Mouse (Mus musculus) adrenal gland, adult 8-10 months (tissue): ENCODE measurements around the gene Got2. TPM values are rescaled to one million over a fixed set of nuclear protein-coding genes. Genes with fewer than 3 reads are reported as not detected.

Experiments
- DNase-seq: peaks from one replicate; pipeline ENCODE4 v3.0.0; 2022
- total RNA-seq, 4 experiments: library from RNA; stranded (reverse); gene quantifications; 2 replicates each; pipeline ENCODE4 v1.2.4; 2022

Got2 gene
- 100 to 1,000 TPM; 137 to 150 (median 143) TPM for total RNA-seq

DNA sequence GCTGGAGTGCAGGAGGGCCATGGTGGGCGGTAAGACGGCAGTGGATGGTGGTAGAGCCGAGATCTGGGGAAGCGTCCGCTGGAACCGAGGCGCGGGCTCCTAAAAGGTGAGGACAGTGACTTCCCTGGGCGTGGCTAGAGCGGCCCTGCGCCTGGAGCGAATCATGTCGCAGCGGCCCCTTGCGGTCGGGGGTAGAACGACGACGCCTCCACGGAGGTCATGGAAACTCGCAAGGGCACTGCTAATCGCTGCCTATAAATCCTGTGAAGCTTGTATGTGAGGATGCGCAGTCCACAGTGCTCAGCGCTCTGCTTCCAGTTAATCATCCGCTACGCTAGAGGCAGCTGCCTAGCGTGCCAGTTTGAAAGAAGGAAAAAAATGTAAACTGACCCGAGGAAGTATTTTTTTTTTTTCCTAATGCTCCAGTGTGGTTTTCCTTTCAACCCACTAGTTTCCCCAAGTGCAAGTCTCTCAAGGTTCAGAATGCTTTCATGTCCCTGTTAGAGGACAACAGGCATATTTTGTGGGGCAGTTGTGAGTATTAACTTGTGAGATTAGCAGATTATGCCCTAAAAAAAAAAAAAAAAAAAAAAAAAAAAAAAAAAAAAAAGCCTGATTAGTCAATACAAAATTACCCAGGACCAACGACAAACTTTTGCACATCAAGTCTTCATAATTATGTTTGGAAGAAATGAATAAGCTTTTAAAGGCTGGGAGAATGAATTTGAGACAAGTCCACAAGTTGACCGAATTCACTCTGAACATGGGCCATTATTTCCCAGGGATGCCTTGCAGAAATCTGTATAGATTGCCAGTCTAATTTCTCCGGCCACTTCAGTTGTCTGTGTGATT lies at the start of gene Got2:
Gene Got2, minus strand, starts transcription at position 263 of the 852 bp plus-strand sequence.
- DNase-seq: peak; percentile 87

- DNase-seq: no peak
These were observed 44.5 kb upstream of the Got2 start for GRCm38 (mm10) chr8:95932841-95933240.

DNA sequence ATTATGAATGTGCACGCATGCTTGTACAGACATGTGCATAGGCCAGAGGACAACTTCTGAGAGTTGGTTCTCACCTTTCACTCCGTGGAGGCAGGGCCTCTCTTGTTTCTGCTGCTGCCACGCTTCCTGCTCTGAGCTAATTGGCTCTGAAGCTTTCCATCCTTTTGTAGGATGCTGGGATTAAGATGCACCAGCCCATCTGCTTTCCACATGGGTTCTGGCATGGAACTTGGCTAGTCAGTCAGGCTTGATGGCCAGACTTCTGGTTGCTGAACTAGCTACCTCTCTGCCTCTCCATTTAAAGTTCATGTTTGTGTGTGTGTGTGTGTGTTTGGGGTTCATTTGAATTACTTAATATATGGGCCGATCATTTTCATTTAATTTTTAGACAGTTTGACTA lies 41.5 kb upstream of the Got2 start:
- no peak for DNase-seq

- DNase-seq: peak; percentile 4
These were observed 27.8 kb upstream of the Got2 start for GRCm38 (mm10) chr8:95916106-95916505.

DNA sequence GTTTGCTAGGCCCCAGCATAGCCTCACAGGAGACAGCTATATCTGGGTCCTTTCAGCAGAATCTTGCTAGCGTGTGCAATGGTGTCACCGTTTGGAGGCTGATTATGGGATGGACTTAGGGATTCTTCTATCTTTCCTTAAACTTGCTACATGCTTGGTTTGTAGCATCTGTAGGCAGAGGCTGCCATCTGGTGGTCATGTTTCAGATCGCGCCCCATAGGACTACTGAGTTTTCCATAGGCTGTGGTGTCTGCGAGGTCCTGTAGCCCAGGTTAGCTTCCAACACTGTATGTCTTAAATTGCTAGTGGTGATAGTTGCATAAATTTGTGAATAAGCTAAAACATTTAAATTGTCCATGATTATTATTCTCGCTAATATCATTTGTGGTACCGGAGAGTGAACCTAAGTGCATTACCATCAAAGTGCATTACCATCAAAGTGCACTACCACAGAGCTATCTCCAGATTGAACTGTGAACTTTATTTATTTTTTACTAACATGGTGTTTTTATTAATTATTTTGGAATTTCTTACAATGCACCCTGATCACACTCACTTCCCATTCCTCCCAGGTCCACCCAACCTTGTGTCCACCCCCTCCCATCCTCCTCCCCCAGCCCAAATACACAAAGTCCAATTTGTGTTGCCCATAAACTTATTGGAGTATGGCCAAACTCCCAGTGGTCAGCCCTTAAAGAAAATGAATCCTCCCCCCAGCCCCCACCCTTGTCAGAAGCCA lies 26.7 kb upstream of the Got2 start:
- peak; percentile 43 for DNase-seq

- DNase-seq: no peak
These were observed 22.9 kb upstream of the Got2 start for GRCm38 (mm10) chr8:95911240-95911639.

DNA sequence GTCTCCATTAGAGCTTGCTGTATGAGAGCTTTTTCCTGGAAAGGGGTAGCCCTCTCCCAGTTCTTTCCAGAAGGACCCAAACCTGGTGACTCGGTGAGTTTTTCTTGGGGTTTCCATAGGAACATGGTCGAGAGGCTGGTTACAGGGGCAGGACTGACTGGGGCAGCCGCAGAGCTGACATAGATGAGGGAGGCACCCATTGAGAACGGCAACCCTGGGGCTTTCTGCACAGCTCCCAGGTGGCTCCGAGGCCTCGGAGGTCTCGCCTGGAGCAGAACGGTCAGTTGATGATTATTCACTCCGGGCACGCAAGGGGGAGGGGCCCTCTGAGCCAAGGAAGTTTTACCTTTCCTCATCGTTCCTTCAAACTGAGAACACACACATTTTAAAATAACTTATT lies 19.5 kb upstream of the Got2 start:
- no peak for DNase-seq

DNA sequence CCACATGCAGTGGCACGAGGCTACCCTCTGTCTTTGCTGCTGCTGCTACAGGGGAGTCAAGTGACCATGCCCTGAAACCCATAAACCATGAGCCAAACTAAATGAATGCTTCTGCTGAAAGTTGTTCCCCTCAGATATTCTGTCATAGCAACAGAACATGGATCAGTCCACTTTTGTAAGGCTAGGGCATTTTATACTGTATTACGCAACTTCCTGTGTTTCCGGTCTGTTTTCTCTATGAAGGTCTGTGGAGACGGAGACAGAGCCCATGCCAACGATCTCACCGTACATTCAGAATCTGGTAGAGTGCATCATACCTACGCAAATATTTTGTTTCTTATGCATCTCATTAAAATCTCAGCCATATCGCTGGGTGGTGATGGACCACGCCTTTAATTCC lies 18.4 kb upstream of the Got2 start:
- DNase-seq: no peak

GRCm38 (mm10) chr8:95901864-95902263 lies 13.5 kb upstream of the Got2 start:
- DNase-seq: no peak

DNA sequence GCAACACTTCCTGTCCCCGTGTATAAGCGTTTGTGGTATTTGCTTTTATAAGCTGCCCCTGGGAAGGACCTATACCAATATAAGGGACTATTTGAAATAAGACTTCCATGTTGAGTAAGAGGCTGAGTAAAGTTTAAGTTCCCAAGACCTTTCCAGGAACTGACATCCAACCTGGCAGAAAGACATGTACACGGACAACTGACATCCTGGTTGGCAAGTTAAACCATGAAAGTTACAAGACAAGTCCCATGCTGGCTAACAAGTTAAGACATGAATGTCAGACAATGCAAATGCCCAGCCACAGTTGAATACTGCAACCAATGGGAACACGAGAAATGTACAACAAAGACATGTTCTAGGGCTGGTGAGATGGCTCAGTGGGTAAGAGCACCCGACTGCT lies 5.4 kb upstream of the Got2 start:
- no peak for DNase-seq

GRCm38 (mm10) chr8:95887578-95888284 lies 616 bp downstream of the Got2 start:
- peak; percentile 70 for DNase-seq

DNA sequence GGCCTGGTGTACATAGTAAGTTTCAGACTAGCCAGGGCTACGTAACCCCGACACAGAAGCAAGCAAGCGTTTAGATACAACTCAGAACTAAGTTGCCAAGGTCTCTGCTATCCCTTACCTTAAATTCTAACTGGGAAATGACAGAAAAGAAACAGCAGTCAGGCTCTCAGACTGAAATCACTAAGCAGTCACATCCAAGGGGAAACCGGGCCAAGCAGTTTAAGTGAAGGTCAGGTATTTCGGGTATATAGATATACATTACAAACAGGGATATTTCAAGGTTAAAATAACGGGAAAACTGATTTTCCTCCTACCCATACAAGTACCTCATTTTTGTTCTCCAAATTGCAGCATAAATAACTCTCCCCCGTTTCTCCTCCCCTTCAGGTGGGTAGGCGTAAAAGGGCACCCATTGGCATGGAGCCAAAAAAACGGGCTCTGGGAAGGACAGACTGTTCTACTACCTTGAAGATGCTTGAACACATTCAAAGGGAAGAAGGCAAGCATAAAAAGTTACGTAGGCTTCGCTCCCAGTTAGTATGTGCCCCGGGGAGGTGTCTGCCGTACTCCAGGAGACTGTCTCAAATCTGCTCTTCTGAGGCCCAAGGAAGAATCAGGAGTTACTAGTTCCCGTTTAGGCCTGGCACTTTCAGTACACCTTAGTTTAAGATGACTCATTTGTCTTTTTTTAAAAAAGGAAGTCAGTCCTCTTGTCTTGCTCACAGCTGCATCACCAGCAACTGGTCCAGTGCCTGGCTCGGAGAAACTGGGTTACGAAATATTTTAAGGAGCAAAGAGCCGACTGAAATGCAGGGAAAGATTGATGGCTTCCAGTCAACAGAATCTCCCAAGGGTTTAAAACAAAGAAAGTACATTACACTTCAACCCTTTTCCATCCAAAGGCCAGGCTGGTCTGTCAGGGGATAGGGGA lies 1.4 kb downstream of the Got2 start:
- peak; percentile 41 for DNase-seq

DNA sequence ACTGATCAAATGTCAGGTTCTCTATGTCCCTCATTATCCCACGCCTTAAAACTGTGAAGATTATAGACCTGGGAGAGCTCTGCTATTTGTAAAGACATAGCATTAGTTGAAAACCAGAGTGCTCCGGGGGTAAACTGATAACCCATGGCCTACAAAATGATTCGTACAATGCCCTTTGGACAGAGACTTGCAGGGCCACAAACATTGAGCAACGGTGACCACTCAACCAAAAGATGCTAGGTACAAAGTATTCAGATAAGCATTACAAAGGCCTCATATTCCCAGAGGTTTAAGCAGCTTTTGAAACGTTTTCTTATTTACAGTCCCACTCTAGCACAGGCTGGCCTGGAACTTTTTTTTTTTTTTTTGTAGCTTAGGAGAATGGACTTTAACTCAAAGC lies 2.4 kb downstream of the Got2 start:
- no peak for DNase-seq

DNA sequence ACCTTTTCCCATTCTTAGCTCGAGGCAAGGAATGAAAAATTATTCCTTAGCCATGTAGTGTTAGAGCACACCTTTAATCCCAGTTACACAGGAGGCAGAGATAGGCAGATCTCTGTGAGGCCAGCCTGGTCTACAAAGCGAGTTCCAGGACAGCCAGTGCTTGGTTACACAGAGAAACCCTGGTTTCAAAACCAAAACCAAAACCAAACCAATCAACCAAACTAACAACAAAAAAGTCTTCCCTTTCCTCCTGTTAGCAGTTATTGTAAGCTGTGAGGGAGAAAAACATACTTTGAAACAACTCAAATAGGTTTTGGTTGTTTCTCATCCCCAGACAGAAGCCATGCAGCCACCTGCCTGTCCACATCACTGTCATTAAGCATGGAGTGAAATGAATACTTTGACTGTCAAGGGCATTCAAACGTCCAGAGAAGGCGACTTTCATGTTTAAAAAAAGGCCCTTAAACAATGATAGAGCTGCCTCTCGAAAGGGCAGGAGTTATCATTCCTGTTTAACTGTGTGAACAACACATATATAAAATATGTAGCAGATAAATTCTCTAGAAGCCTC lies 3.0 kb downstream of the Got2 start:
- no peak for DNase-seq

GRCm38 (mm10) chr8:95884491-95884890 lies 3.9 kb downstream of the Got2 start:
- DNase-seq: no peak

- no peak for DNase-seq
These were observed 6.2 kb downstream of the Got2 start for GRCm38 (mm10) chr8:95882191-95882590.

GRCm38 (mm10) chr8:95881576-95881975 lies 6.8 kb downstream of the Got2 start:
- no peak for DNase-seq

DNA sequence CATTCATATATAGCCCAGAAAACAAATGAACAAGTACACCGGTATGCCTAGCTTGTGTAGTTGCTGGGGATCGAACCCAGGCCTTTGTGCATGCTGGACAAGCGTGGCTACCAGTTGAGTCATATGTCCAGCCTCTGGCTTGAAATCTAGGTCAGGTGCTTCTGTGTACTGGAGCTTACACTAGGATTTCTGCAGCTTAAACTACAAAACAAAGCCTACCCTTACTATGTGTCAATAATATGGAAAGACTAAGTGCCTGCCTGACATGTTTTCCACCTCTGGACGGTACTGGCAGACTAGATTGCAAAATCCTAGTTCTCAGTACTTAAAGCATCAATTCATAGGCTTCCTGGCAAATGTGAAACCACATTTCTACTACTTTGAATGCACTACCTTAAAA lies 8.5 kb downstream of the Got2 start:
- DNase-seq: no peak

GRCm38 (mm10) chr8:95878176-95878962 lies 10.0 kb downstream of the Got2 start:
- peak; percentile 35 for DNase-seq

DNA sequence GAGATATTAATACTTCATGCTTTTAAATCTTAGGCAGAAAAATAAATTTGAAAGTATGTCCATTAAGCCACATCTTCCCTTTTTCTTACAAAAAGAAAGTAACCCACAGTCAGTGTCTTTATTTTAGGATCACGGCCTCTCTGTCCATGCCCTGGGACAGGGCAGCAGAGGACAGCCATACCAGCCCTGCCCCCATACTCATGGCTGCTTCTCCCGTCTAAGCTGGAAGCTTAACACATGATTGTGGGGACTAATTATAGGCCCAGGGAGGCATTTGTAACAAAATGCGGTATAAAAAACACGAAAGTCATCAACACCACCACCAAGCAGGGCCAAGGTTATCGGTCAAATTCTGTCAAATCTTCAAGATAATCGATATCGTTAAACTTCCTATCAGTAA lies 13.1 kb downstream of the Got2 start:
- DNase-seq: no peak

DNA sequence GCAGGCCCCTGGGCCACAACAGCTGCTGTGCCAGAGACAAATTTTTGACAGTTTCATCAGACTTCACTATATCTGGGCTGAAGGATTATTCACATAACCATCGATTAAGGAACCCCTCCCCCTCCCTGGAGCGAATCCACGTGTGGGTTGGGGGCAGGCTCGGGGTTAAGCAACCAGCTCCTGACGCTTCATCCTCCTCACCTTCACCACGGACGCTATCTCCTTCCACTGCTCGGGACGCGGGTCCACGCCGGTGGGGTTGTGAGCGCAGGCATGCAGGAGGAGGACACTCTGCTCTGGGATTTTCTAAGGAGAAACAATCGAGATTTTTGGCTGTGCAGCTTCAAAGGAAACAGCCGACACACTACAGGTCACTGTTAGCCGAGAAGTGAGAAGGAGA lies 16.7 kb downstream of the Got2 start:
- DNase-seq: no peak
